Comparison of ENCODE assay signal across 23 mouse cellular contexts in genomic region chr3:65960291-65960945, GRCm38 (mm10). TPM values are rescaled to one million over a fixed set of nuclear protein-coding genes. Genes with fewer than 3 reads are reported as not detected.
DNase-seq lines count a peak whose midpoint lies in the region; ATAC-seq and TF ChIP-seq lines count a peak whose summit lies in the region.
"Had no signal": no experiment of that assay in that cellular context is flagged by ENCODE, and none has a peak within 500 bp of the region (broad histone marks: within the 10 kb centered on the region; RNA-seq: fewer than 3 reads in every experiment).

No protein-coding gene starts in this region.

- no peak for DNase-seq in heart, embryonic 10.5 days (ENCODE audit: low spot score)
- DNase-seq in heart, postnatal 36 days, result no peak
- DNase-seq in testis, postnatal 10 days (ENCODE audit: low spot score), result no peak
- peak; percentile 47 for DNase-seq in liver, embryonic 13.5 days
- DNase-seq in thymus, postnatal 10 days (ENCODE audit: low spot score in 2 of 2), result no peak
- no peak for DNase-seq in kidney, postnatal 14 days
- DNase-seq: B cell, adult 2 months; cerebellum, adult 11-12 months; cerebellum, postnatal 10 days; kidney, adult 2 months; kidney, postnatal 25 days; layer of hippocampus, postnatal 36 days; lung, adult 2 months; lung, postnatal 14 days; right cerebral cortex, adult 18-20 months had no signal

- peak overlapping the region; percentile 100 for H3K9ac ChIP-seq in liver, embryonic 13.5 days
- H3K9ac ChIP-seq: embryonic facial prominence, embryonic 12.5 days; forebrain, embryonic 15.5 days; hindbrain, embryonic 15.5 days; limb, embryonic 12.5 days had no signal

- H3K4me2 ChIP-seq in liver, embryonic 13.5 days, result peak overlapping the region; percentile 86
- H3K4me2 ChIP-seq: embryonic facial prominence, embryonic 12.5 days; forebrain, embryonic 15.5 days; hindbrain, embryonic 15.5 days; limb, embryonic 12.5 days had no signal

- no peak for ATAC-seq in liver, embryonic 13.5 days (ENCODE audit: low read depth)
- ATAC-seq in megakaryocyte-erythroid progenitor cell, adult 5-6 weeks (replicated peaks; ENCODE audit: low FRiP score, low TSS enrichment, poor library complexity, severe bottlenecking), result peak; percentile 45
- ATAC-seq: forebrain, embryonic 15.5 days had no signal

- intact Hi-C loops in heart, postnatal 36 days (cut with DNase I), result no loop called here

- H3K4me3 ChIP-seq in heart, embryonic 10.5 days, result no peak overlapping the region
- peak overlapping the region; percentile 63 for H3K4me3 ChIP-seq in testis, adult 2 months (ENCODE audit: control insufficient read depth, low read depth, low read length)
- no peak overlapping the region for H3K4me3 ChIP-seq in liver, embryonic 13.5 days (replicated peaks)
- H3K4me3 ChIP-seq: embryonic facial prominence, embryonic 12.5 days; forebrain, embryonic 15.5 days; hindbrain, embryonic 15.5 days; layer of hippocampus, adult 2 months; limb, embryonic 12.5 days had no signal

- H3K27me3 ChIP-seq in heart, embryonic 10.5 days (ENCODE audit: insufficient read depth, poor library complexity, severe bottlenecking), result no peaks in the 10 kb centered on the region
- H3K27me3 ChIP-seq in testis, adult 2 months (ENCODE audit: control insufficient read depth, insufficient read depth, low read length), result no peaks in the 10 kb centered on the region
- H3K27me3 ChIP-seq in liver, embryonic 13.5 days, result no peaks in the 10 kb centered on the region
- H3K27me3 ChIP-seq: CH12.LX; embryonic facial prominence, embryonic 12.5 days; forebrain, embryonic 15.5 days; hindbrain, embryonic 15.5 days; limb, embryonic 12.5 days had no signal

- WGBS in heart, embryonic 10.5 days, result 84% methylated on average over 5 of the region's 5 CpGs
- WGBS in liver, embryonic 13.5 days (ENCODE audit: insufficient replicate concordance), result 38% methylated on average over 5 of the region's 5 CpGs

- H3K4me1 ChIP-seq in heart, embryonic 10.5 days, result peaks cover 21% of the 10 kb centered on the region
- no peaks in the 10 kb centered on the region for H3K4me1 ChIP-seq in testis, adult 2 months (ENCODE audit: control insufficient read depth, insufficient read depth, low read length)
- H3K4me1 ChIP-seq in liver, embryonic 13.5 days (replicated peaks), result peaks cover 61% of the 10 kb centered on the region

- H3K36me3 ChIP-seq in heart, embryonic 10.5 days, result peaks cover 13% of the 10 kb centered on the region
- peaks cover 2% of the 10 kb centered on the region; the same call in 1 of the 2 replicates for H3K36me3 ChIP-seq in testis, adult 2 months (ENCODE audit: control insufficient read depth, insufficient read depth, low read length)
- H3K36me3 ChIP-seq in liver, embryonic 13.5 days, result peaks cover 13% of the 10 kb centered on the region

- TF ChIP-seq CTCF in testis, adult 2 months (IDR thresholded peaks at IDR 0.05; ENCODE audit: control insufficient read depth, insufficient read depth, insufficient replicate concordance, low read depth, low read length), result no peak

- no peaks in the 10 kb centered on the region for H3K9me3 ChIP-seq in heart, embryonic 10.5 days
- H3K9me3 ChIP-seq in liver, embryonic 13.5 days (replicated peaks), result no peaks in the 10 kb centered on the region
- H3K9me3 ChIP-seq: embryonic facial prominence, embryonic 12.5 days; forebrain, embryonic 15.5 days; hindbrain, embryonic 15.5 days; limb, embryonic 12.5 days had no signal

- no peak for TF ChIP-seq POLR2A in testis, adult 2 months (IDR thresholded peaks at IDR 0.05; ENCODE audit: control insufficient read depth, low read depth, low read length)

- peak overlapping the region; percentile 57; the same call in 1 of the 2 replicates for H3K27ac ChIP-seq in heart, embryonic 10.5 days
- peak overlapping the region; percentile 32; the same call in 1 of the 2 replicates for H3K27ac ChIP-seq in testis, adult 2 months (ENCODE audit: control insufficient read depth, insufficient read depth, low read depth, low read length)
- H3K27ac ChIP-seq in liver, embryonic 13.5 days, result peak overlapping the region; percentile 99
- H3K27ac ChIP-seq: embryonic facial prominence, embryonic 12.5 days; forebrain, embryonic 15.5 days; hindbrain, embryonic 15.5 days; layer of hippocampus, adult 2 months; limb, embryonic 12.5 days had no signal

RNA-seq across cellular contexts. Expression of gene Ccnl1, which starts 2.4 kb away (rescaled TPM):
- polyA plus RNA-seq in heart, embryonic 10.5 days (2016; fragmentation: Nextera tagmentation; extraction: Ambion mirVana), result 78.4 and 85.9 TPM in 2 replicates
- total RNA-seq in heart, postnatal 36 days (2021), result 10 to 100 TPM; 19.2 to 21.6 TPM
- polyA plus RNA-seq in testis, adult 2 months (2012; rRNA removed), result 30.3 and 30.5 TPM in 2 replicates
- 49.9 and 54.6 TPM in 2 replicates for polyA plus RNA-seq in liver, embryonic 13.5 days (2015; fragmentation: Nextera tagmentation; extraction: Ambion mirVana)
- total RNA-seq in megakaryocyte-erythroid progenitor cell, adult 5-6 weeks (2014; fragmentation: Nextera tagmentation), result 135 and 170 TPM in 2 replicates
- 347 and 372 TPM in 2 replicates for total RNA-seq in megakaryocyte-erythroid progenitor cell, adult 5-6 weeks (2017)

Comparison
In these comparisons a context has a peak if more than half of its experiments do, and no peak if none do; other contexts are left out.
1. H3K27ac ChIP-seq: peak in every context shown above with its lines; median percentile 99 in liver, embryonic 13.5 days; 57 in heart, embryonic 10.5 days; 32 in testis, adult 2 months.